Mouse (Mus musculus): Measurements from ENCODE around the gene Pgc. TPM values are rescaled to one million over a fixed set of nuclear protein-coding genes. Genes with fewer than 3 reads are reported as not detected.

Gene Pgc
- polyA plus RNA-seq, 1 experiment from 2014 or later = not detected

GRCm38 (mm10) chr17:47711883-47712282 is 14.8 kb upstream of the Pgc start:
- Histone ChIP-seq H3K36me3 (no peaks in the 10 kb centered on the region), H3K9ac (no peak overlapping the region), H3K4me2 (no peak overlapping the region), H3K9me3 (no peaks in the 10 kb centered on the region), H3K4me1 (replicated peaks) (no peaks in the 10 kb centered on the region), H3K27me3 (no peaks in the 10 kb centered on the region), H3K4me3 (no peak overlapping the region), H3K27ac (replicated peaks) (no peak overlapping the region)
- ATAC-seq (ENCODE audit: low read depth) = no peak
- 81% methylated on average over 6 of the region's 6 CpGs for WGBS

DNA sequence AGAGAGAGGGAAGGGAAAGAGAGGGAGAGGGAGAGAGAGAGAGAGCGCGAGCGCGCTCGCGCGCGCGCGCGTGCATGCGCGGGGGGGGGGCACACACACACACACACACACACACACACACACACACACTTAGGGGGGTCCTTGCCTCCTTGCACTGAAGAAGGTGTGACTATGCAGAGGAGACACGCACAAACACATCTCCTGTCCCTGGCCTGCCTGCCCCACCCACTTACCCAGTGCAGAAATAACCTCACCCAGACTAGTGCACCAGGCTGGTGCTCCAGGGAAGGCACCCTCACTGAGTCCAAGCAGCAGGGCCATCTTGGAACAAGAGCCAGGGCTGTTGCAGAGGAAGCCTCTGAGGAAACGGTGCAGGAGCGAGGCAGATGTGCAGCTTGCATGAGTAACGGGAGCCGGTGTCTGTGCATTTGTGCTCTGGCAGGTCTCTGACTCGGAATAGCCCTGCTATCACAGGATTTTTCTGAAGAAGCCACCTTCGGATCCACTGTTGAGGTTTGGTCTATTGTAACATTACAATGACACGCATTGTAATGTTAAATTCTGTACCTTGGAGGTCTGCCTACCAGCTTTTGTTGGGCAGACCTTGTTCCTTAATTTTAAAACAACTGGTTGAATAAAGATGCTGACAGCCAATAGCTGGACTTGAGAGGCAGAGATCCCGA is 13.6 kb upstream of the Pgc start:
- WGBS = 51% methylated on average over 21 of the region's 22 CpGs
- Histone ChIP-seq H3K27me3 (no peaks in the 10 kb centered on the region), H3K36me3 (no peaks in the 10 kb centered on the region), H3K4me3 (no peak overlapping the region), H3K4me2 (no peak overlapping the region), H3K4me1 (replicated peaks) (no peaks in the 10 kb centered on the region), H3K9ac (no peak overlapping the region), H3K9me3 (no peaks in the 10 kb centered on the region), H3K27ac (replicated peaks) (no peak overlapping the region)
- no peak for ATAC-seq (ENCODE audit: low read depth)

DNA sequence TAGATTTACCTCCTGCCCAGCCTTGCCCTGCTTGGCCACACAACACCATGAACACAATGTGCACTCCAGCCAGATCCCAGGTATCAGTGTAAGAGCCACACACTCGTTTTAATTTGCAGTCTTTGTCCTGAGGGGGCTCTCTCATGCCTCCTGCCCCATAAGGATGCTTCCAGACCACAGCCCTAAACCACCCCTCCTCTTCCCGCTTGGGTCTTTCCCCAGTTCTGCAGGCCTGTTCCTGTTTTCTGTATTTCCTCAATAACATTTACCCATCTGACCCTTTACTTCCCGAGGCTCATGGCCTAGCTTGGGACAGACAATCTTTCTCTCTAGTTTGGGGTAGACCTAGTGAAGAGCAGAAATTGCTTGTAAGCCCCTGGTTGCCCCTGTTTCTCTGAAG is 11.6 kb upstream of the Pgc start:
- Histone ChIP-seq H3K4me3 (no peak overlapping the region), H3K36me3 (no peaks in the 10 kb centered on the region), H3K27me3 (no peaks in the 10 kb centered on the region), H3K27ac (replicated peaks) (no peak overlapping the region), H3K9me3 (no peaks in the 10 kb centered on the region), H3K9ac (no peak overlapping the region), H3K4me1 (replicated peaks) (no peaks in the 10 kb centered on the region), H3K4me2 (no peak overlapping the region)
- 63% methylated on average over 3 of the region's 3 CpGs for WGBS
- ATAC-seq (ENCODE audit: low read depth) = no peak

GRCm38 (mm10) chr17:47721183-47721582 is 5.5 kb upstream of the Pgc start:
- Histone ChIP-seq H3K4me3 (no peak overlapping the region), H3K4me1 (replicated peaks) (no peaks in the 10 kb centered on the region), H3K9ac (no peak overlapping the region), H3K4me2 (no peak overlapping the region), H3K9me3 (no peaks in the 10 kb centered on the region), H3K36me3 (no peaks in the 10 kb centered on the region), H3K27me3 (no peaks in the 10 kb centered on the region; the same call in 1 of the 2 replicates), H3K27ac (replicated peaks) (no peak overlapping the region)
- WGBS = 90% methylated on average over 4 of the region's 4 CpGs
- no peak for ATAC-seq (ENCODE audit: low read depth)

DNA sequence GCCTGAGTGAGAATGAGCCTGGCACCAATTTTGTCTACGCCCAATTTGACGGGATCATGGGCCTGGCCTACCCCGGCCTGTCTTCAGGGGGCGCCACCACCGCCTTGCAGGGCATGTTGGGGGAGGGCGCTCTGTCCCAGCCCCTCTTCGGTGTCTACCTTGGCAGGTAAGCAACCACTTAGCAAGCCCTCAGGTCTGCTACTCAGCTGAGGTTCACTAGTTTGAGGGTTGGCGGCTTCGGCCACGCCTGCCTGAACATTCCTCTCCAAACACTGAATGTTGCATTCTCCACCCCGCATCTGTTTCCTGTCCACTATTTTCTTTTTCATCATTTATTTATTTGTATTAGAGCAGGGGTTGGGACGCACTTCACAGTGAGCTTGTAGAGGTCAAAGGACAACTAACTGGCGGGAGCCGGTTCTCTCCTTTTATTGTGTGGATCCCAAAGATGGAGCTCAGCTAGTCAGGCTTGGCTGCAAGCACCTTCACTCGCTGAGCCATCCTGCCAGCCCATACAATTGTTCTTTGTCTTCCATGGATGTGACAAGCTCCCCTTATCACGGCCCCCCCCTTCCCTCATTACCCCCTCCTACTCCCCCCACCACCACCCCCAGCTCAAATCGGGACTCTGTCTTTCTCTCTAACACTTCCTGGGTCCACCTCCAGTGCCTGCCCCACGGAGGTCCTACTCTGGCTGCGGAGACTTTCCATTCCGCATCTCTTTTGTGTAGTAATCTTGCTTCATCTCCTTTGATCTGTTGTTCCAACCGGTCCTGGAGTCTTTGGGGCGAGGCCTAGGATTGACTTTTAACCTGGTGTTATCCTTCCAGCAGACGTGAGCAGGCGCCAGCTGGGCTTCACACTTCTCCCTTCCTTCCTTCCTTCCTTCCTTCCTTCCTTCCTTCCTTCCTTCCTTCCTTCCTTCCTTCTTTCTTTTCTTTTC is 4.3 kb downstream of the Pgc start:
- Histone ChIP-seq H3K9ac (no peak overlapping the region), H3K36me3 (no peaks in the 10 kb centered on the region), H3K4me1 (replicated peaks) (no peaks in the 10 kb centered on the region), H3K4me3 (no peak overlapping the region), H3K9me3 (no peaks in the 10 kb centered on the region), H3K27ac (replicated peaks) (no peak overlapping the region), H3K27me3 (no peaks in the 10 kb centered on the region; the same call in 1 of the 2 replicates), H3K4me2 (no peak overlapping the region)
- 56% methylated on average over 24 of the region's 24 CpGs for WGBS
- no peak for ATAC-seq (ENCODE audit: low read depth)

DNA sequence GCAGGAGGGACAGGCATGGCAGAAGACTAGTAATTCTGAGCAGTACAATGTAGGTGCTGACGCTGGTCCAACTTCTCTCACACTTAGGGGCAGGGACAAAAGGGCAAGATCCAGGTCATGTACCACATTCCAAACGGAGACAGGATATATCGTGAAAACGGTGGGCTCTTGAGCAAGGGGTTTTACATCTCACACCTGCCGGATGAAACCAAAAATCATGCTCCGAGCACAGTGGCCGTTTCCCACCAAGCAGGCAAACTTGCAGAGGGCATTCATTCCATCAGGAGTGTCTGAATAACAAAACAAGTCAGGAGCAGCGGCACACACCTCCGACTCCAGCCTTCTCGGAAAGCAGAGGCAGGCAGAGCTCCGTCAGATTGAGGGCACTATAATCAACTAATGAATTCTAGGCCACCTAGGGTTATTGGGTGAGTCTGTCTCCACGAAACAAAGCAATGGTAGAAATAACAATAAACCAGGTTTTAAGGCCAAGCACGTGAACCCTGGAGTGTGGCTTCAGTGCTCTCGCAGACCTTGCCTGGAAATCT is 9.0 kb downstream of the Pgc start:
- H3K27me3 ChIP-seq = peaks cover 34% of the 10 kb centered on the region
- H3K4me2 ChIP-seq = no peak overlapping the region
- no peak for ATAC-seq (ENCODE audit: low read depth)
- no peak overlapping the region for H3K9ac ChIP-seq
- H3K27ac ChIP-seq (replicated peaks) = no peak overlapping the region
- H3K9me3 ChIP-seq = no peaks in the 10 kb centered on the region
- WGBS = 71% methylated on average over 14 of the region's 14 CpGs
- H3K4me3 ChIP-seq = no peak overlapping the region
- H3K36me3 ChIP-seq = no peaks in the 10 kb centered on the region
- peaks cover 30% of the 10 kb centered on the region for H3K4me1 ChIP-seq (replicated peaks)

DNA sequence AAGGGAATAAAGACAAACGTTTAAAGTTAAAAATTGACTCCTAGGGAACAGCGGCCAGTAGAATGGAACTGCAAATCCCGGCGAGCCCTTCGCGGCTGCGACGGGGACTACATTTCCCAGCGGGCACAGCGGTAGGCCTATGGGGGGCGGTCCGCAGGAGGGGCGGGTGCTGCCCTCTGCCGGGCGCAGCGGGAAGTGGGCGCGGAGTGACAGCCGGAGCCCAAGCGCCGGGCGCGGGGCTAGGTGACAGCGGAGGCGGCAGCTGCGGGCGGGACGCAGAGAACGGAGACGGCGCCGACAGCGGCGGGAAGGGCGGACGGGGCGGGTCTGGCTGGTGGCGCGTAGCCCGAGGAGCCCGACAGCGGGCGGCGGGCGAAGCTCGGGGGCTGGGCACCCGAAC is 10.2 kb downstream of the Pgc start, which contains the start of gene Tfeb:
Tfeb (plus strand) TSS at position 175 of the 400 bp plus-strand sequence.
- H3K36me3 ChIP-seq = no peaks in the 10 kb centered on the region
- H3K4me3 ChIP-seq = peak within 1 kb of the TSS; percentile 56
- H3K27me3 ChIP-seq = peaks cover 43% of the 10 kb centered on the region
- WGBS = under 1% methylated on average over 46 of the region's 47 CpGs
- H3K27ac ChIP-seq (replicated peaks) = 0 out of 2 replicates have a peak within 1 kb of the TSS, but pooled peaks have one; percentile 28
- no peaks in the 10 kb centered on the region for H3K9me3 ChIP-seq
- H3K9ac ChIP-seq = peak within 1 kb of the TSS; percentile 69
- peaks cover 30% of the 10 kb centered on the region for H3K4me1 ChIP-seq (replicated peaks)
- peak; percentile 82 for ATAC-seq (ENCODE audit: low read depth)
- H3K4me2 ChIP-seq = peak within 1 kb of the TSS; percentile 75

DNA sequence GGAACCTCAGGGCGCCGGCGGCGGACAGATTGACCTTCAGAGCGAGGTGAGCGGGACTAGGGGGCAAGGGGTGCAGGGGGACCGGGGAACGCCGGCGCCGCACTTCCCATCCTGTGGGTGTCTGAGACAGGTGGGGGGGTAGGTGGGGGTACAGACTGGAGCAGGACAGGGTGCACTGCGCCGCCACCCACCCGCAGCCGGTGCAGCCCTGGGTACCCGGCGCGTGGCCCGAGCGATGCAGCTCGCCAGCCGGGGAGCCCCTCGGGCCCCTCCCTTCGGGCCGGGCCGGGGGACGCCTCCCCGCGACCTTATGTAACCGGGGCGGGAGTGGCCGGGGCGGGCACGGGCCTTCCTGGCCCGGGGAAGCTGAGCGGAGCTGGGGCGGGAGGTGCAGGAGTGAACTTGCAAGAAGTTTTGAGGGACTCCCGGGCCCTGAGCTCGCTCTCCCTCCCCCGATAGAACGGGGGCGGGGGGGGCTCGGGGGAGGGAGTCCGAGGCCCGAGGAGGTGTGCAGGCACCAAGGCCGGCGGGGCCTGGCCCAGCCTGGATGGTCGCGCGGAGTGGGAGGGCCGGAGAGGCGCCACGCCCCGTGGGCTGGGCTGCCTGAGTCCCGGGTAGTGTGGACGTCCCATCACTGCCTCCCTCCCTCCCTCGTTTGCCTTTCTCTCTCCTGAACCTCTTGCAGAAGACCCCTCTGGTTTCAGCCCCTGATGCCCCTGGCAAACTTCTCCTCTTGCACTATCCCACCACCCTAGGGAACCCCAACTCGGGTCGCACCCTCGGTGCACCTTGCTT is 10.8 kb downstream of the Pgc start:
- peak overlapping the region; percentile 28; the same call in 1 of the 2 replicates for H3K27ac ChIP-seq (replicated peaks)
- peak overlapping the region; percentile 69 for H3K9ac ChIP-seq
- H3K27me3 ChIP-seq = peaks cover 44% of the 10 kb centered on the region
- H3K4me3 ChIP-seq = peak overlapping the region; percentile 56
- no peaks in the 10 kb centered on the region for H3K9me3 ChIP-seq
- peak overlapping the region; percentile 75 for H3K4me2 ChIP-seq
- no peaks in the 10 kb centered on the region for H3K36me3 ChIP-seq
- ATAC-seq (ENCODE audit: low read depth) = peak; percentile 84
- WGBS = 1% methylated on average over 51 of the region's 60 CpGs
- H3K4me1 ChIP-seq (replicated peaks) = peaks cover 30% of the 10 kb centered on the region

- Histone ChIP-seq H3K36me3 (no peaks in the 10 kb centered on the region), H3K9me3 (no peaks in the 10 kb centered on the region), H3K4me1 (replicated peaks) (peaks cover 30% of the 10 kb centered on the region), H3K4me3 (peak overlapping the region; percentile 56), H3K27me3 (peaks cover 44% of the 10 kb centered on the region), H3K9ac (peak overlapping the region; percentile 69), H3K27ac (replicated peaks) (peak overlapping the region; percentile 28; the same call in 1 of the 2 replicates), H3K4me2 (peak overlapping the region; percentile 75)
- WGBS = 2% methylated on average over 52 of the region's 61 CpGs
- peak; percentile 13 for ATAC-seq (ENCODE audit: low read depth)
These were observed 11.6 kb downstream of the Pgc start for GRCm38 (mm10) chr17:47738066-47738878.

- H3K27me3 ChIP-seq = peaks cover 44% of the 10 kb centered on the region
- H3K4me1 ChIP-seq (replicated peaks) = peaks cover 30% of the 10 kb centered on the region
- H3K9ac ChIP-seq = peak overlapping the region; percentile 69
- no peak overlapping the region for H3K27ac ChIP-seq (replicated peaks)
- H3K4me2 ChIP-seq = peak overlapping the region; percentile 75
- H3K36me3 ChIP-seq = no peaks in the 10 kb centered on the region
- H3K9me3 ChIP-seq = no peaks in the 10 kb centered on the region
- peak overlapping the region; percentile 56 for H3K4me3 ChIP-seq
- ATAC-seq (ENCODE audit: low read depth) = no peak
- 3% methylated on average over 20 of the region's 20 CpGs for WGBS
These were observed 12.5 kb downstream of the Pgc start for GRCm38 (mm10) chr17:47738879-47739798.

Measured in neural tube, embryonic 13.5 days (tissue).